Mouse (Mus musculus) limb, embryonic 13.5 days (tissue): Measurements from ENCODE around the gene Rplp0. TPM values are rescaled to one million over a fixed set of nuclear protein-coding genes. Genes with fewer than 3 reads are reported as not detected.

Experiments used
- microRNA-seq: library from miRNA; unstranded; fragments of <30 nt; microRNA quantifications from one replicate; pipeline ENCODE4, GENCODE M21; 2016
- polyA plus RNA-seq: library from polyadenylated mRNA; unstranded; fragments of >200 nt; fragmentation: Nextera tagmentation; extraction: Ambion mirVana; gene quantifications from 2 replicates; pipeline ENCODE4 v1.2.1, GENCODE M21; 2015

Rplp0 gene
- polyA plus RNA-seq, 1 experiment from 2014 or later = 1,459 TPM

Small RNAs within 50 kb of the gene (microRNA-seq; reads per million reads assigned to microRNA genes)
- gene Mir7029 = not detected

Other genes with a start within 250 kb of the Rplp0 start
- 314 and 331 TPM in 2 replicates for gene Srsf9, start 232.3 kb upstream of the Rplp0 start, polyA plus RNA-seq
- 25.7 and 28.3 TPM in 2 replicates for gene Gatc, start 218.3 kb upstream of the Rplp0 start, polyA plus RNA-seq
- gene Triap1, start 218.2 kb upstream of the Rplp0 start, polyA plus RNA-seq = 58.8 and 62.1 TPM in 2 replicates
- 677 and 710 TPM in 2 replicates for gene Cox6a1, start 210.5 kb upstream of the Rplp0 start, polyA plus RNA-seq
- 18.2 and 18.4 TPM in 2 replicates for gene Msi1, start 129.9 kb upstream of the Rplp0 start, polyA plus RNA-seq
- gene Pla2g1b, start 93.2 kb upstream of the Rplp0 start, polyA plus RNA-seq = not detected in 2 replicates
- gene Sirt4, start 74.7 kb upstream of the Rplp0 start, polyA plus RNA-seq = 25.8 and 27.5 TPM in 2 replicates
- 46.9 and 54.0 TPM in 2 replicates for gene Pxn, start 52.8 kb upstream of the Rplp0 start, polyA plus RNA-seq
- gene Gcn1l1, start 5.8 kb downstream of the Rplp0 start, polyA plus RNA-seq = 46.1 and 48.2 TPM in 2 replicates
- 14.5 and 15.2 TPM in 2 replicates for gene Rab35, start 72.4 kb downstream of the Rplp0 start, polyA plus RNA-seq
- 11.4 and 13.2 TPM in 2 replicates for gene Bicdl1, start 172.2 kb downstream of the Rplp0 start, polyA plus RNA-seq